Mouse (Mus musculus): Measurements from ENCODE around the gene Prkag3. TPM values are rescaled to one million over a fixed set of nuclear protein-coding genes. Genes with fewer than 3 reads are reported as not detected.

Gene Prkag3
- total RNA-seq, 2 experiments from 2014 or later: not detected

DNA sequence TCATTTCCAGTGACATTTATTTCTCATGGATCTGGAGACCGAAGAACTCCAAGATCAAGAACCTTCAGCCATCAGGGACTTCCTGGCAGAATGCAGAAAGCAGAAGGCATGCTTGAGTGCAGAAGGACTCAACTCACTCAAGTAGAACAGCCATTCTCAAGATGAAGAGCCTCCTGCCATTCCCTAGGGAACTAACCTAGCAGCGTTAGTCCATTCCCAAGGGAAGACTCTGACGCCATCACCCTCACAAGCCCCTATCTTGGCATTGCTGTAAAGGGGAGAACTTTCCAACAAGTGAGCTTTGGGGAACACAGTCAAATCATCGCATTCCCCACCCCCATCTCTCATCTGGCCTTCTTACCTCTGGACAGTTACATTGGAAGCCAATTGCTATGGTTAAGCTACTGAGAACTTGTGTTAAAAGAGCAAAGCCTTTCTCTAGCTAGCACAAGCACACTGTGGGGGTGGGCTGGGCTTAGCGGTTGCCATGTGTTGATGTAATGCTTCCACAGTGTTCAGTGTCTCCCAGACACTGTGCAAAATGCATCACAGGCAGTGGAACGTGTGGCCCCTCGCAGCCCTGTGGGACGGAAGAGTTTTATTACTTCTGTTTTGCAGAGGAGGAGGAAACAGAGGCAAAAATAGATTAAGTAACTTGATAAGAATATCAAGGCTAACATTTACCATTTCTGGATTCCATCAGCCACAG, 4.4 kb upstream of the Prkag3 start:
- intact Hi-C loops (cut with DNase I): no loop called here
- no peak overlapping the region for H3K4me3 ChIP-seq
- DNase-seq (ENCODE audit: extremely low spot score in 1 of 2, low spot score in 2 of 2): no peak
- H3K27ac ChIP-seq: no peak overlapping the region
- no peak for TF ChIP-seq CTCF (IDR thresholded peaks at IDR 0.05)

DNA sequence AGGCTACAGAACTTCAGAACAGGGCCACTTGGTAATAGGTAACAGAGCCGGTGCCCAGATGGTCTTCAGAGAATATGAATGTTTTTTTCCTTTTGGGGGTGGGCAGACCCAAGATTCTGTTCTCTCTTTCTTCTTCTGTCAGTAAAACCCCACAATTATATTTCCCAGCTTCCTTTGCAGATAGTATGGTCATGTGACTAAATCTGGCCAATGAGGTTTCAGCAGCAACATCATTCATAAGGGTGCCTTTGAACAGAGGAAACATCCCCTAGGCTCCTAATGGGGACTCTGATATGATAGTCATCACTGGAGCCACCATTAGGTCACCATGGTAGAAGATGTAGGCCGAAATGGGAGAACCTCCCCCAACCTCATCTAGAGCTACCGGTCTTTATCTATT, 3.8 kb upstream of the Prkag3 start:
- no peak for TF ChIP-seq CTCF (IDR thresholded peaks at IDR 0.05)
- DNase-seq (ENCODE audit: extremely low spot score in 1 of 2, low spot score in 2 of 2): no peak
- intact Hi-C loops (cut with DNase I): no loop called here
- H3K4me3 ChIP-seq: no peak overlapping the region
- no peak overlapping the region for H3K27ac ChIP-seq

DNA sequence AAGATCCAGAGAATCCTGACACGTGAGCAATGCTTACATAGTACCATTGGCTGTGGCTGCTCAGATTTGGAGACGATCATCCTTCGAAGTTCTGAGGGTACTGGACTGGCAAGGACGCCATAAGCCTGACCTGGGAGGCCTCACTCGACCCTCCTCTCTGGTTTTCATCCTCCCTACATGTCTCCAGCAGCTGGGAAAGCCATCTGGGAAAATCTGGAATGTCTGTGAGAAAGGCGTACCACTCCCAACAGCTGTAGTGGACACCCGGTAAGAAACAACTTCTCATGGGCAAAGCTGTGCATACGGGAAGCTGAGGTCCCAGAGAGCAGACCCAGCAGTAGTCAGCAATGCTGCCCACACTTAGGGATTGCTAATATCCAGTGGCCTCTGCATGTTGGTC, 3.1 kb upstream of the Prkag3 start:
- Histone ChIP-seq H3K27ac (no peak overlapping the region), H3K4me3 (no peak overlapping the region)
- intact Hi-C loops (cut with DNase I): no loop called here
- no peak for DNase-seq (ENCODE audit: extremely low spot score in 1 of 2, low spot score in 2 of 2)
- no peak for TF ChIP-seq CTCF (IDR thresholded peaks at IDR 0.05)

DNA sequence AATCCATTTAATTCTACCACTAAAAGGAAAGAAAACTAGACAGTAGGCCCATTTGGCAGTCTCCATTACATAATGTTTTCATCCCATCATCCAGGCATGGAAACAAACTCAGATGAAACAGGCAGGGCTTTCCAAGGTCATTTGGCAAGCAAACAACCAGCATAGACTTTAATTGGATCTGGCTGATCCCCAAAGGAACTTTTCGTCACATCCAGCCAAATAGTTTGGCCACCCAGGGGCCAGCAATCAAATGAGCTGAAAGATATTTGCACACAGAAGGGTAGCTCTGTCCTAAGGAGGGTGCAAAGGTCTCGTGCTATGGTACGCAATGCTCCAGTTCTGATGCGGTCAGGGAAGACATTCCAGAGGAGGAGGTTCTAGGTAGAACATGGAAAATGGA, 1.7 kb upstream of the Prkag3 start:
- TF ChIP-seq CTCF (IDR thresholded peaks at IDR 0.05): no peak
- intact Hi-C loops (cut with DNase I): no loop called here
- Histone ChIP-seq H3K27ac (no peak overlapping the region), H3K4me3 (no peak overlapping the region)
- DNase-seq (ENCODE audit: extremely low spot score in 1 of 2, low spot score in 2 of 2): no peak

DNA sequence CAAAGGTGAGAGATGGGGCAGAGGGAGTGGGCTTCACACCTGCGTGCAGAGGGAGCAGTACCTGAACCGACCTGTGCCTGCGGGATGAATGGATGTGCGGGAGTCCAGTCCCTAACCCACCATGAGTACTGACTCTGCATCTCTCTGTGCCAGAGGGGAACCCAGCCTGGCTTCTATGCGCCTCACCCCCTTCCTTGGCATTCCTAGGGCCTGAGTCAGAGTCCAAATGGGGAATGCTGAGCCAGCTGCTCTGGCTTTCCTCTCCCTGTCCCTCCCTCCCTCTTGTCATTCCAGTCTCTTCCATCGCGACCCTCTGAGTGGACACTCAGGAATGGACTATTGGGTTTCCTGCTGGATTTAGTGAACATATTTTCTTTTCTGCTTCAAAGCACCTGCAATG, 280 bp upstream of the Prkag3 start:
- DNase-seq (ENCODE audit: extremely low spot score in 1 of 2, low spot score in 2 of 2): no peak
- no peak overlapping the region for H3K4me3 ChIP-seq
- TF ChIP-seq CTCF (IDR thresholded peaks at IDR 0.05): no peak
- intact Hi-C loops (cut with DNase I): no loop called here
- no peak overlapping the region for H3K27ac ChIP-seq

DNA sequence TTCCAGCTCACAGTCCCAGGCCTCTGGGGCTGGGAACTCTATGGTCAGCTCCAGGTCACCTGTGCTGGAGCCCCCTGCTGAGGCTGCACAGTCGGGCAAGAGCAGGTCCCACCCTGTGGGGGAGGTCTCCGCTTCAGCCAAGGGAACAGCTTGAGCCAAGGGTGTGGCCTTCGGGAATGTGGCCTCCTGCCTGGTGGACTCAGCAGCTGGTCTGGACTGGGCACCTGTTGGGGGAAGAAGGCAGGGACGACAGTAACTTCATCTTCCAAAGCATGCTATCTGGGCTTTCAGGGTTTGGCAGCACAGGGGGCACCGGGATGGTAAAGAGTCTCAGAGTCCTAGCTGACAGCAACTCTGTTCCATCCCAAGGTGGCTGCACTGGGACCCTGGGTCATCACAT, 1.7 kb downstream of the Prkag3 start:
- no peak overlapping the region for H3K27ac ChIP-seq
- DNase-seq (ENCODE audit: extremely low spot score in 1 of 2, low spot score in 2 of 2): no peak
- H3K4me3 ChIP-seq: no peak overlapping the region
- intact Hi-C loops (cut with DNase I): no loop called here
- TF ChIP-seq CTCF (IDR thresholded peaks at IDR 0.05): no peak

DNA sequence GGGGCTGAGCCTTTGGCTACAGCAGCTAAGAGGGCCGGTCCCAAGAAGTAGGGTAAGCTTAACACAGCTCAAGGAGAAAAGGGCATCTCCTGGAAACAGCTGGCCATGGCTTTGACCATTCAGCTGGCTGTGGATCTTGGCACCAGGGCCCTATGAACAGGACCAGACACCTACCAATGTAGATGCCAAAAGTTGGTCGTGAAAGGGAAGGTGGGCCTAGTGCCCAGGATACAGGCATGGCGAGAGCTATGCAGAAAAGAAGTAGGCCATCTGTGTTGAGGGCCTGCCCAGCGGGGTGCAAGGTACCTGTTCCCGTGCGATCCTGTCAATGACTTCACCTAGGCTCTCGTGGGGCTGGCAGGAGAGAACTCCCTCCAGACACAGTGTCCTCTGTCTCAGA, 8.2 kb downstream of the Prkag3 start:
- intact Hi-C loops (cut with DNase I): no loop called here
- no peak for TF ChIP-seq CTCF (IDR thresholded peaks at IDR 0.05)
- DNase-seq (ENCODE audit: extremely low spot score in 1 of 2, low spot score in 2 of 2): no peak
- no peak overlapping the region for H3K27ac ChIP-seq
- no peak overlapping the region for H3K4me3 ChIP-seq

DNA sequence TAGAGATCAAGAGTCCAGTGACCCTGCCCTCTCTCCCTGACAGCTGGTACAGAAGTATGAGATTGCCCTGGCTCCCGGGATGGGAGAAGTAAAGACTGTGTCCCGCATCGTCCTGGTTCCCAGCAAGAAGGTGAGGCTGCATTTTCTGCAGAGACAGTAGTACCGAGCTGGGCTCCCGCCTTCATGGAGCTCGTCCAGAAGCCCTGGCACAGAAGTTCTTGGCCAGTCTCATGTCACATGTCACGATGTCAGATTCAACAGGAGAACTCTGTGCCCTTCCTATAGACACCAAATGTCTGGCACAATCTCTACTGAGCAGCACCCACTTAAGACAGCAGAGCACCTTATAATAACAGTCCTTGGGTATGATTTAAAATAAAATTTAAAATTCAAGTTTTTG, 11.5 kb downstream of the Prkag3 start:
- DNase-seq (ENCODE audit: extremely low spot score in 1 of 2, low spot score in 2 of 2): no peak
- H3K4me3 ChIP-seq: no peak overlapping the region
- no peak for TF ChIP-seq CTCF (IDR thresholded peaks at IDR 0.05)
- intact Hi-C loops (cut with DNase I): no loop called here
- H3K27ac ChIP-seq: no peak overlapping the region

DNA sequence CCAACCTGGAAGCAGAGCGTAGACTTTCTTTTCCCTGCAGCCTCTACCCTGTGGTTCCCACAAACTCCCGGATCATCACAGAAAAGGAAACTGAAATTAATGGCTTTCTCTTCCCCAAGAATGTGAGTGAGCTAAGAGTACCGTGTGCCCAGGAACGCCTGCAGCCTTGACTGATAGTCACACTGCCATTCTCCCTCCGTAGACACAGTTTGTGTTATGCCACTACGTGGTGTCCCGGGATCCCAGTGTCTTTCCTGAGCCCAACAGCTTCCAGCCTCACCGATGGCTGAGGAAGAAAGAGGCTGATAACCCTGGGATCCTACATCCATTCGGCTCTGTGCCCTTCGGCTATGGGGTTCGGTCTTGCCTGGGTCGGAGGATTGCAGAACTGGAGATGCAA, 12.0 kb downstream of the Prkag3 start:
- H3K27ac ChIP-seq: no peak overlapping the region
- no peak for TF ChIP-seq CTCF (IDR thresholded peaks at IDR 0.05)
- no peak for DNase-seq (ENCODE audit: extremely low spot score in 1 of 2, low spot score in 2 of 2)
- no peak overlapping the region for H3K4me3 ChIP-seq
- intact Hi-C loops (cut with DNase I): no loop called here

DNA sequence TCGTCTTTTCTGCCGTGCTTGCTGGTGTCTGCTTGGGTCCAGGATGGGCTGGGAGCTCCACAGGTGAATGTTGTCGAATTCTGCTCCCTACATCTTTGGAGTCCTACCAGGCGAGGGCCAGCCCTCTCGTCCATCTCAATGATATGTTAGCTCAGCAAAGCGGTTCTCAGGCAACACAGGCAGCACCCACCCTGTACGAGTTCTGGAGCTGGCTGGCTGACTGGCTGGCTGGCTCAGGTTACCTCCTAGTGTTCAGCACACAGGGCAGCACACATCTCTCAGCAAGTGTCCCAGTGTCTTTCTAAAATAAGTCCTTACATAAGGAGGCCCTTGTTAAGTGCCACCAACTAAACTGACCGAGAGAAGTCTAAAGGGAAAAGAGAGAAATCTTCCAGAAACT, 20.6 kb downstream of the Prkag3 start:
- DNase-seq (ENCODE audit: extremely low spot score in 1 of 2, low spot score in 2 of 2): no peak
- no peak for TF ChIP-seq CTCF (IDR thresholded peaks at IDR 0.05)
- no peak overlapping the region for H3K27ac ChIP-seq
- intact Hi-C loops (cut with DNase I): no loop called here
- no peak overlapping the region for H3K4me3 ChIP-seq

DNA sequence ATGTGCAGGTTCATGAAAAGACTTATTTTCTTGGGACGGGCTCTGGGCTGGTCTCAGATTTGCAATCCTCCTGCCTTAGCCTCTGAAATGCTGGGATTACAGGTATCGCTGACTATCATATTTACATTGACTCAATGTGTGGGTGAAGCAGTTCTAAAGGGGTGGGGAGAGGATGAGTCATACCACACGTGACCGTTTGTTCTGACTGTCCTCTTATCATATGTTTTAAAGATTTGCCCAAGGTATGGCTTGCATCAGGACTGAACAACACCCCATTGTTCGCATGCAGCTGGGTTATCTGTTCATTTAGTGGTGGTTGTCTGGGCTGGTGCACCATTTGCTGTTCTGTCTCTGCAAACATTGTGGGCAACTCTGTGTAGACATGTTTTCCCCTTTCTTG, 22.3 kb downstream of the Prkag3 start:
- H3K27ac ChIP-seq: no peak overlapping the region
- no peak for DNase-seq (ENCODE audit: extremely low spot score in 1 of 2, low spot score in 2 of 2)
- TF ChIP-seq CTCF (IDR thresholded peaks at IDR 0.05): no peak
- H3K4me3 ChIP-seq: no peak overlapping the region
- intact Hi-C loops (cut with DNase I): no loop called here

DNA sequence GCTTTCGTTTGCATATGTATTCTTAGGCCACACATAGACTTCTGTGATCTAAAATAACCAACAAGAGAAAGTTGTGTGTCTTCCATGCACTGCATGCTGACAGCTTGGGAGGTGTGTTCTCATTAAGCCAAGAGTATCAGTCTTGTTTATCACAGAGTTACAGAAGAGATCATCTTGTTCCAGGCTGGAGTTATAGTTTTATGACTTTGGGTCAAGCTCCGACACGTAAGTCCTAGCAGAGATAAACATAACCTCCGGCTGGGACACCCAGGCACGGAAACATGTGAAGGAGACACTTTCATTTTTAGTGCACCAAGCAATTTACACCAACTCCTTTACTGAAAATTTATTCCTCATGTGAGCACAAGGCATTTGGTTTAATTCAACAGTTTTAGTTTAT, 22.9 kb downstream of the Prkag3 start:
- no peak for TF ChIP-seq CTCF (IDR thresholded peaks at IDR 0.05)

DNA sequence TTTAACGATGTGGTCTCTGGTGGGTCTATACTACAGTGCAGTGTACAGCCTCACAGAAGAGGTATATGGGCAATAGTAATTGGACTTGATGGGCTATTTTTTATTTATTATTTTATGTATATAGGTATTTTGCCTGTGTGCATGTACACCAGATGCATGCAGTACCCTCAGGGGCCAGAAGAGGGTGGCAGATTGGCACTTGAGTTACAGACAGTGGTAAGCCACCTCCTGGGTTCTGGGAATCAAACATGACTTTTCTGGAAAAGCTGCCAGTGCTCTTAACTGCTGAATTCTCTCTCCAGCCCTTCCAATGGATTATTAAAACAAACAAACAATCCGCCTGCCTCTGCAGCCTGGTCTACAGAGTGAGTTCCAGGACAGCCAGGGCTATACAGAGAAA, 25.3 kb downstream of the Prkag3 start:
- intact Hi-C loops (cut with DNase I): no loop called here
- Histone ChIP-seq H3K4me3 (no peak overlapping the region), H3K27ac (no peak overlapping the region)
- TF ChIP-seq CTCF (IDR thresholded peaks at IDR 0.05): peak; percentile 27
- DNase-seq (ENCODE audit: extremely low spot score in 1 of 2, low spot score in 2 of 2): no peak

More for the DNA sequence above, 22.9 kb downstream of the Prkag3 start:
- H3K27ac ChIP-seq: no peak overlapping the region
- no peak for DNase-seq (ENCODE audit: extremely low spot score in 1 of 2, low spot score in 2 of 2)
- no peak overlapping the region for H3K4me3 ChIP-seq
- intact Hi-C loops (cut with DNase I): no loop called here

All from left cerebral cortex, adult 2 months (tissue).